Mouse (Mus musculus) mesoderm, embryonic 11.5 days (tissue): ENCODE measurements at regions not wholly inside any gene's neighbourhood (a gene's known extent, or its start where the extent isn't known, plus 50 kb on each side); places are given as distances from the start of the nearest gene placed in this dataset.

Source experiments
- DNase-seq: peaks from one replicate; pipeline ENCODE4 v3.0.0-alpha.2; 2012; ENCODE audit warnings: low read depth, low spot score

- no peak for DNase-seq
Observed at GRCm38 (mm10) chr13:85570886-85571527, 282.1 kb upstream of the Rasa1 start.

DNA sequence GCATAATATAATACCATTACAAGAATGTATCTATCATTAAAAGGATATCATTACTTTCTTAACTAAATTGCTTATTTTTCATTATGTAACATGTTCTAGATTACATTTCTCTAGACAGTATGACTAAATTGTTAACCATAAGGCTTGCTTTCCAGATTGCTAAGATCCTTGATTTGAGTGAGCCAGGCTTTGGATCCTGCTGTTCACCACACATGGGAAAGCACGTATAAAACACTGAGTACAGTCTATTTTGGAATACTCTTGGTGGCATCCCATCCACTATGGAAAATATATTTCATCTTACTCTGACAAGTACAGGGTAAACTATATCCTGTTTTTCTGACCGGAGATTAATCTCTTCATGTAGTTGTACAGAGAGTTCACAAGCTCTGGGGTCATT, 268.9 kb upstream of the Rasa1 start:
- no peak for DNase-seq

DNA sequence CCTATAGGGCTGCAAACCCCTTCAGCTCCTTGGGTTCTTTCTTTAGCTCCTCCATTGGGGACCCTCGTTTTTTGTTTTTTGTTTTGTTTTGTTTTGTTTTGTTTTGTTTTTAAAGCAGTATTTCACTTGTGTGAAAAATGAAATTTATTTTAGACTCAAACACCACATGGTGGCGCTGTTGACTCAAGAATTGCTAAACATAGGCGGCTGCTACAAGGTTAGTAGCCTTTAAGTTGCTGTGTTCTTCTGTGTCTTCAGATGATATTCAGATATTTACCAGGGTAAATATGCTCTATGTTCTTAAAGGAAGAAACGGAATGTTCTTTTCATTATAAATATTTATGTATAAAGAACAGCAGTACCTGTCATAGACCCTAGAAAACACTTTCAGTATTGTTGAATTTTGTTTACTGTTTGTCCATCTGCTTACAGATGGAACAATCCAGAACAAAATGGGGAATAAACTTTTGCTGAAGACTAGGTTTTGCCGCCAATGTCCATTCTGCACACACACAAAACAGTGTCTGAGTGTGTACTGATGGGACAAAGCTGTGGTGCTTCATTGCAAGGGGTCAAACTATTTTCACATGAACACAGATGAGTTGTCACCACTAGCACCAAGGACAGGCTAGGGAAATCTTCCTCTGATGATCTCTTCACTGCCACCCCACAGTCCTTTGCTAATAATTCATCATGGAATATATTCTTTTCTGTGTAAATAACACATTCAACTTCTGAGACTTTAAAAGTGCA, 267.3 kb upstream of the Rasa1 start:
- peak; percentile 68 for DNase-seq

DNA sequence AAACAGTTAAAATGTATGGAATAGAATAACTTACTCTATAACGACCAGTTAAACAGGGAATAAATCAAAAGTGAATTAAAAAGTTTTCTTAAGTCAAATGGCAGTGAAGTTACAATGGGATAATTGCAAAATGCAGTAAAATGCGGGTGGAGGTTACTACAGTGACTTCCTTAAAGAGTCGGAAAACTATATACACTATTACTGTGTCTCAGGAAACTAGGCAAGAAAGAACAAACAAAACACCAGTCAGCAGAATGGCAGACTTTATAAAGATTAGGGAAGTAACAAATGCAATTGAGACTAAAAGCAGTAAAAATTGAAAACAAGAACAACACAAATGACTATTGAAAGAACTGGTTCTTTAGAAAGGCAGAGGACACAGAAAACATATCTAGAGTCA, 264.1 kb upstream of the Rasa1 start:
- no peak for DNase-seq

DNA sequence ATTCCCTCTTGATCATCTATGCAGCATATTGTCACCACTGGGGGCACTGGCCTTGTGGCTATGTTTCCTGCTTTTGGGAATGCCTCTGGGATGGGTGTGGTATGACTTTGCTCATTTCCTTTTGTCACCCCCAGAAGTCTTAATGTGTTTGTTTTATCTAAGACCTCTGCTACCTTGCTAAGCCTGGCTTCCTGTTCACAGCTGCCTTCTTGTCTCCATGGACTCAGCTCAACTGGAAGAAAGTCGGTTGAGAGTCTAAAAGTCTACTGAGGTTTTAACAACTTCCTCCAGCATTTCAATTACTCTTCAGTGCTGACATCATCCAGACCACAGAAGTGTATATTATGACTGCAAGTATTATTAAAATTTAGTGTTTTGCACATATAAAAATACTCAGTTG, 220.7 kb upstream of the Rasa1 start:
- DNase-seq, result no peak

GRCm38 (mm10) chr13:85508552-85508951, 219.6 kb upstream of the Rasa1 start:
- DNase-seq, result no peak

- DNase-seq, result no peak
Observed at GRCm38 (mm10) chr13:85507374-85508101, 218.6 kb upstream of the Rasa1 start.

DNA sequence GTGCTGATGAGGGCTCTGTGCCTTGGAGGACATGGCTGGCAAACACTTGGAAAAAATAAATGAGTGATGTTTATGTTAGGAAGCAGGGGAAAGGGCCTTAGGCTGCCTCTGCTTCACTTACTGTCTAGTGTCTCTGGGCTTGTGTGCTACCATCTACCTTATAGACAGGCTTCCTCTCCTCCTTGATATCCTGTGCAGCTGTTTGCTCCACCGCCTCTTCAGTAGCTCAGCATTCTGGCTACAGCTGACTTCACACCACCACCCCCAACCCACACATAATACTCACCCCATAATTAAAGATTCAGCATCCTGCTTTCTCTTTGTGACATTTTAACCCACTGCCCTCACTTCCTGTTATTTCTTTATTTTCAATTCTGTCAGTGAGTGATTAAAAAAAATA, 217.9 kb upstream of the Rasa1 start:
- DNase-seq, result no peak

- no peak for DNase-seq
Observed at GRCm38 (mm10) chr13:85506030-85506429, 217.1 kb upstream of the Rasa1 start.

- DNase-seq, result no peak
Observed at GRCm38 (mm10) chr13:85505046-85505445, 216.1 kb upstream of the Rasa1 start.

- DNase-seq, result no peak
Observed at GRCm38 (mm10) chr13:85504001-85504400, 215.1 kb upstream of the Rasa1 start.

GRCm38 (mm10) chr13:85498696-85499095, 209.8 kb upstream of the Rasa1 start:
- no peak for DNase-seq

DNA sequence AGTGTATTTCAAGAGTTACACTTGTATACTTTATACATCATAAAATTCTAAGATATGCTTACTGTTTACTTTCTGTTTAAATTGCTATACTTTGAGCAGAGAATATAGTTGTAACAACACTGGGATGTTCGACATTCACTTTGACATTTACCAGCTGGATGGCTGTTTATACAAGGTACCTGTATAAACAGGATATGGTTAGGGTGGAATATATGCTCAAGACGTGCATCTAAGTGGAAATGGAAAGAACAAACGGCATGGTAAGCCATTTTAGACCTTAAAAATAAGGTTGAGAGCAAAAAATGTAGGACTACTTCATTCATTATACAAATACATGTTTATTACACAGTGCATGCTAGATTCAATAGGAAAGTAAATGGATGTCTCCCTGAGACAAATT, 195.9 kb upstream of the Rasa1 start:
- DNase-seq, result no peak

DNA sequence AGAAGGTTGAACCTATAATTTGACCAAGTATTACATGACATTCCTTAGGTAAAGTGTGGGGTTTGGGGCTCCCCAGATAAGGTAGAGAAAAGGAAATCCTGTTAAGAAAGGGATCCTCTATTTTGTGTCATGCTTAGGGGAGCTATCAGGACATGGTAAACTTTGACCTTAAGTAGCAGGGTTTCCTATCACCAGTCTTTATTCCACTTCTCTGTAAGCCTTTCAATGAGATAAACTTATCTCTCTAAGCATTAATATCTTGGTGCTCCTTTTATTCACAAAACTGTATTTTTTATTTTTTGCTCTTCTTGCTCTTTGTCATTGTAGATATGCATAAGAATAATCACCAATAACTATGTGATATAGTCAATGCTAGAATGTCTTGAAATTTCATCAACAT, 194.4 kb upstream of the Rasa1 start:
- DNase-seq, result no peak

DNA sequence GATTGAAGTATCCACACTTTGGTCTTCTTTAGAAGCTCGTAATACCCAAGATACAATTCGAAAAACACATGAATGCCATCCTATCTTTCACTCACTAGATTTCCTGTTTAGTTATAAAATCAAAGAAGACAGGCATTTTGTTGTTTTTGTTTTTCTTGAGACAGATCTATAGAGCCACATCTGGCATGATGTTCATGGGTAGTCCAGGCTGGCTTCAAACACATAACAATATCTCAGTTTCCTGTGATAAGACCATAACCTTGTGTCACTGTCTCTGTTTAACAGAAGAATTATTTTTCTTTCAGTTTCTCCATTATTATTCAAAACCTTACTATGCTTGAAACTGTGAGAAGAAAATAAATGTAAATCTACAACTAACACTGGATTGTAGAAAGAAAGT, 190.5 kb upstream of the Rasa1 start:
- no peak for DNase-seq

DNA sequence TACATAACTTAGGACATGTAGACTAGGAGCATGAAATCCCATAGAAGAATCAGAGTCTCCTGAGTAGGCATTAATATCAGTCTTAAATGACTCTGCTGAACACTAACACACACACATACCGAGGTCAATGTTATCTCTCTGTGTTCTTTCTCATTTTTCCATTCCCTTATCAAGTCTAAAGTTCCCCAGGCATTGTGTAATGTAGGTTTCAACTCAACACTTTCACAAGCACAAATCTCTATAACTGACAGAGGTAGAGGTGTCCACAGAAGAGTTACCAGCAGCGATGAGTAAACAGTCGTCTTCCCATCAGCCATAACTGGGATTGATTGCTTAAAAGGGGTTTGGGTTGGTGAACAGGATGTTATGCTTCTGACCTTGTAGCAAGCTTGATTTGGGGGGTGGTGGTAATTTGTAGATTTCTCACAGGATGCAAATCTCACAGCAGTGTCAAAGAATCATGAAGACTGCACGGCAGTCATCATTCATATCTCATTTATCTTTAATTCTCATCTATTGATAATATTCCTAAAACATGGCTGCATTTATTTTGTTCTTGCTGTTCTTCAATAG, 187.4 kb upstream of the Rasa1 start:
- no peak for DNase-seq

DNA sequence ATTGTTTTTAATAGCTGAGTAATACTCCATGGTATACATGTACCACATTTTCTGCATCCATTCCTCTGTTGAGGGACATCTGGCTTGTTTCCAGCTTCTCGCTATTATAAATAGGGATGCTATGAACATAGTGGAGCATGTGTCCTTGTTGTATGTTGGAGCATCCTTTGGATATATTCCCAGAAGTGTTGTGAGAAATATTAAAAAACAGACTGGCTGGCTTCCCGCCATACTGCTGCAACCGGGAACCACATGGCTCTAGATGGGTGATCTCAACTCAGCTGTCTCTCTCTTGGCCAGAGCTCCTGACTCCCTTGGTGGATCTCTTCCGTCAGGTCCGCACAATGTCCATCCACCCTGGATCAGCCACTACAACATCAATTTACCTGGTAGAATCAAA, 182.4 kb upstream of the Rasa1 start:
- DNase-seq, result no peak

DNA sequence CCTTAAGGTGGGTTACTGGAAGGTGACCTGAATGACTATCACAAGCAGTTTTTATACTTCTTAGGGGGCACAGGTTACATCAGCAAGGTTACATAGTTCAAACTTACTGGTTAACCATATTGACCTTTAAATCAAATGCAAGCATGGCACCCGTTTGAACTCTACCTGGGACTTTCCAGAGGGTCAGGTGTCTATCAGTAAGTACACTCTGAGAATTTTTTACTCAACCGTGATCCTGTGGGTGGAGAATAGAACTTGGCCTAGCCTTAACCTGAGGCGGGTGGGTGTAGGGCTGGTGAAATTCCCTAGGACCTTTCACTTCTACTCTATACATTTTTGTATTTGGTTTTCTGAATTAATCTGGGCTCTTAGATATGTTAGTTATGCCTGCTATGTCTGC, 170.5 kb upstream of the Rasa1 start:
- no peak for DNase-seq

- no peak for DNase-seq
Observed at GRCm38 (mm10) chr13:85458611-85459010, 169.7 kb upstream of the Rasa1 start.

GRCm38 (mm10) chr13:85439581-85439980, 150.7 kb upstream of the Rasa1 start:
- no peak for DNase-seq

DNA sequence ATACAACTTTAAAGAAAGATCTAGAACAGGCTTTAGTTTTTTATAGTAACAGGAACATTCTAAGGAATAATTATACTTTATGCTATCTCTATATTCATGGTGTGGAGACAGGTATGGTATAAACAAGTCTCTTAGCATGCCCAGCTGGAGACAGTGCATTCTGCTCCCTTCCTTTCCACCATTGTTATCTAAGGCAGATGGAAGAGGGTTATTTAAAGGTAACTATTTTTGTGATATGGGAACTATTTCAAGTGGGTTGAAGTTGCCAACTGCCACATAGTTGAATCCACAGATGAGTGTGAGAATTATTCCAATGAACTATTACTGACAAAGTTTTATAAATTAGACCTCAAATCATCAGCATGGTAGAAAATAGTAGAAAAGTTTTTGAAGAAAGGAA, 148.9 kb upstream of the Rasa1 start:
- DNase-seq, result no peak

DNA sequence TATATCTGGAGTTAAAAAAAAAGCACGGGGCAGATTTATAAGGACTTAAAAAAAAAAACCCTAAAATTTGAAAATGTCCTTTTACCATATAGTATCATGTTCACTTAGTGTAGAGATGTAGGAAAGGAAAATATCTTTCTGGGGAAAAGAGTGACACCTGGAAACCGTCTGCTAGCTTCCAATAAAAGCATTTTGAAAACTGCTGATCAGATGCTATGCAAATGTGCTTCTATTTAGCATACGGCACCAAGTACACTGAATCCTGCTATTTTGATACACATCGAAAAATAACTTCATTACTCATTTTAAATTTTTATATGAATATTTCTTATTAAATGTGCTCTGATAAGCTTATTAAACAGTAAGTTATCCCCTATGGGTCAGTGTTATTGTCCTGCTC, 148.1 kb upstream of the Rasa1 start:
- DNase-seq, result no peak

GRCm38 (mm10) chr13:85436254-85436653, 147.3 kb upstream of the Rasa1 start:
- DNase-seq, result no peak
